Mouse (Mus musculus): ENCODE data around the gene Wdr81.

DNA sequence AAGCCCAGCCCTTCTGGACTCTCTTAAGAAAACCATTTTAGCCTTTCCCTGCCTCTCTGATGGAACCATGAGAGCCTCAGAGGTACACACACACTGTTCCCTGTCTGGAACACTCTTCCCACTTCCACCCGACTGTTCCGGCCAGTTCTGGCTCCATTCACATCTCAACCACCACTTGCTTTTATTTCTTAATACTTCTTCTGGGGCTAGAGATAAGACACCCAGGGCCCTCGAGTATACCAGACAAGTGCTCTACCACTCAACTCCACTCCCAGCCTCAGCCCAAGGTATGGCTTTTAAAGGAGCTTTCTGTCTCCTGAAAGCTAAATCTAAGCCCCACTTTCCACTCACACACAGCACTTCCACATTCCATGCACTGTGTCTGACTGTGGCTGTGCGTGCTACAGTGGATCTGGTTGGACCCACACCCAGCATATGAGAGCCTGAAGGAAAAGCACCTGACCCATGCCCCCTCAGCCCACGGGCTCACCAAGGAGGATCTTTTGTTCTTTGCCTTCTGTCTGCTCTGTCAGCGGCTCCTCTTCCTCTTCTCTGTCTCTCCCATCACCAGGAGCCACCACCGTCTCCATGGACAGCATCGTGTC lies 4.1 kb downstream of the Wdr81 start:
- TF ChIP-seq CTCF (IDR thresholded peaks at IDR 0.05; ENCODE audit: low read depth) = no peak
- TF ChIP-seq EP300 (IDR thresholded peaks at IDR 0.05; ENCODE audit: low read depth) = no peak
